Mouse (Mus musculus) thymus, adult 2 months (tissue): ENCODE measurements around the gene S100b.

Experiments used
- CTCF ChIP-seq: fragments of 200-500 bp; IDR thresholded peaks from 2 replicates; pipeline ENCODE4 v1.5.1; 2012; ENCODE audit warnings: mild to moderate bottlenecking, control low read depth, low read length, moderate library complexity, borderline replicate concordance; ENCODE audit not compliant: control insufficient read depth, poor library complexity, insufficient read depth; ENCODE audit errors: extremely low read depth
- POLR2A ChIP-seq: fragments of 200-500 bp; IDR thresholded peaks from 2 replicates; pipeline ENCODE4 v1.6.1; 2012; ENCODE audit warnings: mild to moderate bottlenecking, low read length, control low read depth, moderate library complexity; ENCODE audit not compliant: control insufficient read depth, poor library complexity, insufficient read depth; ENCODE audit errors: extremely low read depth

GRCm38 (mm10) chr10:76214161-76214560, 39.5 kb upstream of the S100b start:
- no peak for TF ChIP-seq CTCF
- no peak for TF ChIP-seq POLR2A
